ENCODE assay signal across 9 mouse cellular contexts in the genomic region with DNA sequence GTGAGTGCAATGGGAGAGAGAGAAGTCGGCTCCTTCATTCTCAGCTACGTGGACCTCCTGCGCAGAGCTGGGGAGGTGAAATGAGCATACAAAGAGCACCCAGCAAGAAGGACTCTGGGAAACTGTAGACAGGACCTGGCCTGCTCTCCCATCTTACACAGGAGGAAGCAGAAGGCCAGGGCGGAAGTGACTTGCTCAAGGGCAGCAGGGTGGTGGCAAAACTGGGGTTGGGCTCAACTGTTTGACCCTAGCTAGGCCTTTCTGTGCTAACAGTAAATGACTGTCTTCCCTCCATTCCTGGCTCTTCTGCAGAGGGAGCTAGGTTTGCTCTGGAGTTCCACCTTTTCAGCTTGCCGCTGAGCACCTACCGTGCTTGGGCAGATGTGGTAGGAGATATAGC. TPM values are rescaled to one million over a fixed set of nuclear protein-coding genes. Genes with fewer than 3 reads are reported as not detected.
A peak's percentile ranks its signal among the peaks of the same experiment; 100 is the strongest.
DNase-seq lines count a peak whose midpoint lies in the region; ATAC-seq and TF ChIP-seq lines count a peak whose summit lies in the region.
"Had no signal": no experiment of that assay in that cellular context is flagged by ENCODE, and none has a peak within 500 bp of the region (broad histone marks: within the 10 kb centered on the region; RNA-seq: fewer than 3 reads in every experiment).

No protein-coding gene starts in this region.

- TF ChIP-seq CTCF in liver, adult 2 months (IDR thresholded peaks at IDR 0.05; ENCODE audit: low read depth, low read length): no peak

- H3K4me3 ChIP-seq in liver, adult 2 months (ENCODE audit: insufficient read depth, low read depth, low read length): no peak overlapping the region
- H3K4me3 ChIP-seq: midbrain, embryonic 13.5 days had no signal

- H3K4me1 ChIP-seq in liver, adult 2 months (ENCODE audit: control insufficient read depth, insufficient read depth, low read length): peaks cover 5% of the 10 kb centered on the region; the same call in 1 of the 2 replicates

- no peak for TF ChIP-seq POLR2A in liver, adult 2 months (IDR thresholded peaks at IDR 0.05; ENCODE audit: extremely low read depth, insufficient read depth, low read length)

- ATAC-seq in common myeloid progenitor, adult 5-6 weeks (replicated peaks; ENCODE audit: low read depth, poor library complexity, severe bottlenecking): peak; percentile 57
- peak; percentile 20 to 49; a peak in 1 of 4 replicates for ATAC-seq in hematopoietic stem cell, adult 5-6 weeks (replicated peaks in 1 of 2; ENCODE audit: insufficient read depth in 1 of 2, low FRiP score in 2 of 2, low TSS enrichment in 1 of 2, low read depth in 1 of 2, poor library complexity in 2 of 2, severe bottlenecking in 2 of 2)
- peak; percentile 29; the same call in 1 of the 2 replicates for ATAC-seq in megakaryocyte progenitor cell, adult 5-6 weeks (replicated peaks; ENCODE audit: poor library complexity)
- ATAC-seq: midbrain, embryonic 13.5 days had no signal

- H3K9ac ChIP-seq in liver, adult 2 months (ENCODE audit: low read depth, low read length): no peak overlapping the region
- H3K9ac ChIP-seq: midbrain, embryonic 13.5 days had no signal

- H3K27ac ChIP-seq in liver, adult 2 months (replicated peaks; ENCODE audit: insufficient read depth, low read depth, low read length): peak overlapping the region; percentile 24; the same call in 1 of the 2 replicates
- H3K27ac ChIP-seq: midbrain, embryonic 13.5 days had no signal

- DNase-seq in liver, adult 2 months (ENCODE audit: extremely low read depth, low read depth, low spot score): no peak
- no peak for DNase-seq in liver
- no peak for DNase-seq in frontal cortex, postnatal 25 days (ENCODE audit: low spot score in 2 of 2)
- DNase-seq in layer of hippocampus, adult 18-20 months (ENCODE audit: low spot score in 2 of 2): no peak
- DNase-seq: adrenal gland, postnatal 14 days had no signal

- WGBS in liver, adult 2 months: 85% methylated on average over 6 of the region's 6 CpGs

- no peaks in the 10 kb centered on the region for H3K36me3 ChIP-seq in liver, adult 2 months (ENCODE audit: control insufficient read depth, insufficient read depth, low read length)
- H3K36me3 ChIP-seq: midbrain, embryonic 13.5 days had no signal

- H3K27me3 ChIP-seq in liver, adult 2 months (ENCODE audit: control insufficient read depth, insufficient read depth, low read length): no peaks in the 10 kb centered on the region
- H3K27me3 ChIP-seq: midbrain, embryonic 13.5 days had no signal

- H3K79me2 ChIP-seq in liver, adult 2 months (ENCODE audit: control insufficient read depth, insufficient read depth, low read length): no peaks in the 10 kb centered on the region; the same call in 1 of the 2 replicates

RNA-seq across cellular contexts. Expression of a gene that starts 21.1 kb away (rescaled TPM):
- 1.5 and 2.9 TPM in 2 replicates for total RNA-seq in liver, adult 2 months (2014; rRNA removed)
- 5.6 and 9.2 TPM in 2 replicates for polyA plus RNA-seq in liver, adult 2 months (2012; rRNA removed)
- total RNA-seq in common myeloid progenitor, adult 5-6 weeks (2017): 9.0 and 9.7 TPM in 2 replicates
- total RNA-seq in hematopoietic stem cell, adult 5-6 weeks (2017): 11.0 and 16.9 TPM in 2 replicates
- 15.1 and 16.1 TPM in 2 replicates for total RNA-seq in megakaryocyte progenitor cell, adult 5-6 weeks (2015)
- total RNA-seq in megakaryocyte progenitor cell, adult 5-6 weeks (2017): 6.3 and 7.3 TPM in 2 replicates
- 10 to 100 TPM; 62.2 to 62.9 TPM for total RNA-seq in layer of hippocampus, adult 18-20 months (2021)

RNA-seq across cellular contexts. Expression of a gene that starts 37.3 kb away (rescaled TPM):
- total RNA-seq in liver, adult 2 months (2014; rRNA removed): 20.6 and 35.5 TPM in 2 replicates
- polyA plus RNA-seq in liver, adult 2 months (2012; rRNA removed): 83.3 and 105 TPM in 2 replicates
- 9.3 and 12.6 TPM in 2 replicates for total RNA-seq in common myeloid progenitor, adult 5-6 weeks (2017)
- 11.3 and 13.7 TPM in 2 replicates for total RNA-seq in hematopoietic stem cell, adult 5-6 weeks (2017)
- total RNA-seq in megakaryocyte progenitor cell, adult 5-6 weeks (2015): 10.3 and 10.6 TPM in 2 replicates
- 7.6 and 8.7 TPM in 2 replicates for total RNA-seq in megakaryocyte progenitor cell, adult 5-6 weeks (2017)
- 10 to 100 TPM; 79.6 to 83.1 TPM for total RNA-seq in layer of hippocampus, adult 18-20 months (2021)
